Comparison of ENCODE assay signal across 8 mouse cellular contexts in genomic region chr8:124171557-124172528, GRCm38 (mm10). TPM values are rescaled to one million over a fixed set of nuclear protein-coding genes. Genes with fewer than 3 reads are reported as not detected.
A peak's percentile ranks its signal among the peaks of the same experiment; 100 is the strongest.
DNase-seq lines count a peak whose midpoint lies in the region; ATAC-seq lines count a peak whose summit lies in the region.

No protein-coding gene starts in this region.

- peak; percentile 49 for DNase-seq in adrenal gland, postnatal 10 days
- DNase-seq in adrenal gland, postnatal 25 days: no peak
- DNase-seq in kidney, postnatal 10 days: peak; percentile 54
- DNase-seq in kidney, postnatal 25 days: no peak
- DNase-seq in NIH3T3 (ENCODE audit: low read depth): peak; percentile 86
- peak; percentile 31 for DNase-seq in kidney, postnatal 14 days
- DNase-seq in c-Kit-positive CD71-positive TER-119-positive erythroid progenitor cells, embryonic 14.5 days (ENCODE audit: low spot score): no peak

- no peak for ATAC-seq in erythroid progenitor cell, adult 5-6 weeks (replicated peaks; ENCODE audit: low FRiP score, poor library complexity, severe bottlenecking)

RNA-seq across cellular contexts. Expression of gene Galnt2, which starts 59.3 kb away (rescaled TPM):
- total RNA-seq in adrenal gland, postnatal 10 days (2021): 10 to 100 TPM; 60.1 to 67.6 TPM
- 33.5 and 60.5 TPM in 2 replicates for total RNA-seq in adrenal gland, postnatal 25 days (2021)
- 25.2 TPM in 1 of 2 replicates, not detected in the other for total RNA-seq in erythroid progenitor cell, adult 5-6 weeks (2015; ENCODE audit: low replicate concordance)
- 15.5 TPM in 1 of 2 replicates, not detected in the other for total RNA-seq in erythroid progenitor cell, adult 5-6 weeks (2017; ENCODE audit: low replicate concordance)

Comparison
In these comparisons a context has a peak if more than half of its experiments do, and no peak if none do; other contexts are left out.
1. DNase-seq: peak in adrenal gland, postnatal 10 days (single experiment), kidney, postnatal 10 days (single experiment), NIH3T3 (single experiment) and kidney, postnatal 14 days (single experiment); none in adrenal gland, postnatal 25 days (single experiment), kidney, postnatal 25 days (0 of 2) and c-Kit-positive CD71-positive TER-119-positive erythroid progenitor cells, embryonic 14.5 days (single experiment).